Mouse (Mus musculus) neutrophil, adult 65 days (primary cell): ENCODE results near the gene Tnnt3. TPM values are rescaled to one million over a fixed set of nuclear protein-coding genes. Genes with fewer than 3 reads are reported as not detected.

Source experiments
- total RNA-seq: library from RNA; stranded (reverse); gene quantifications from 2 replicates; pipeline ENCODE4 v1.2.4, GENCODE M21; 2023

Gene Tnnt3
- 33.8 and 37.4 TPM in 2 replicates for total RNA-seq

GRCm38 (mm10) chr7:142498575-142498974 lies at the start of gene Tnnt3:
TSS of gene Tnnt3 (plus strand) at chr7:142498836.

GRCm38 (mm10) chr7:142460636-142461077 lies 38.0 kb upstream of the Tnnt3 start, which contains the start of gene Lsp1:
TSS of gene Lsp1 (plus strand) at chr7:142460809.

GRCm38 (mm10) chr7:142532671-142533058 lies 34.0 kb downstream of the Tnnt3 start, which contains the start of gene Mrpl23:
TSS of gene Mrpl23 (plus strand) at chr7:142532686.

Other genes with a start within 250 kb of the Tnnt3 start
- not detected in 2 replicates for gene Gm2431, start 240.5 kb upstream of the Tnnt3 start, total RNA-seq
- gene Gm4559, start 224.5 kb upstream of the Tnnt3 start, total RNA-seq, result not detected in 2 replicates
- not detected in 2 replicates for gene Krtap5-1, start 201.7 kb upstream of the Tnnt3 start, total RNA-seq
- gene Krtap5-4, start 195.3 kb upstream of the Tnnt3 start, total RNA-seq, result not detected in 2 replicates
- gene Ifitm10, start 125.1 kb upstream of the Tnnt3 start, total RNA-seq, result 13.6 and 13.7 TPM in 2 replicates
- gene Gm49369, start 116.2 kb upstream of the Tnnt3 start, total RNA-seq, result 9.5 TPM in 1 of 2 replicates, not detected in the other
- 760 and 974 TPM in 2 replicates for gene Ctsd, start 110.8 kb upstream of the Tnnt3 start, total RNA-seq
- gene Syt8, start 64.0 kb upstream of the Tnnt3 start, total RNA-seq, result 5.8 and 7.4 TPM in 2 replicates
- gene Tnni2, start 57.0 kb upstream of the Tnnt3 start, total RNA-seq, result 4.8 and 8.2 TPM in 2 replicates
- gene Lsp1, start 38.0 kb upstream of the Tnnt3 start, total RNA-seq, result 1,515 and 1,757 TPM in 2 replicates
- 1.7 and 5.7 TPM in 2 replicates for gene Mrpl23, start 33.9 kb downstream of the Tnnt3 start, total RNA-seq
- not detected in 2 replicates for gene Igf2, start 168.0 kb downstream of the Tnnt3 start, total RNA-seq
- not detected in 2 replicates for gene Gm49394, start 171.1 kb downstream of the Tnnt3 start, total RNA-seq
- gene Ins2, start 244.5 kb downstream of the Tnnt3 start, total RNA-seq, result not detected in 2 replicates